Mouse (Mus musculus) ES-Bruce4 (cell line): ENCODE measurements at regions not wholly inside any gene's neighbourhood (a gene's known extent, or its start where the extent isn't known, plus 50 kb on each side); places are given as distances from the start of the nearest gene placed in this dataset.

Experiments used
- CTCF ChIP-seq: IDR thresholded peaks from one replicate; pipeline ENCODE4 v1.8.1; 2011; ENCODE audit warnings: low read depth, low read length
- EP300 ChIP-seq: IDR thresholded peaks from 2 replicates; pipeline ENCODE4 v1.6.1; 2011; ENCODE audit warnings: low read depth, low read length; ENCODE audit not compliant: insufficient read depth
- POLR2A ChIP-seq: IDR thresholded peaks from one replicate; pipeline ENCODE4 v1.8.1; 2011; ENCODE audit warnings: low read length; ENCODE audit not compliant: insufficient read depth

DNA sequence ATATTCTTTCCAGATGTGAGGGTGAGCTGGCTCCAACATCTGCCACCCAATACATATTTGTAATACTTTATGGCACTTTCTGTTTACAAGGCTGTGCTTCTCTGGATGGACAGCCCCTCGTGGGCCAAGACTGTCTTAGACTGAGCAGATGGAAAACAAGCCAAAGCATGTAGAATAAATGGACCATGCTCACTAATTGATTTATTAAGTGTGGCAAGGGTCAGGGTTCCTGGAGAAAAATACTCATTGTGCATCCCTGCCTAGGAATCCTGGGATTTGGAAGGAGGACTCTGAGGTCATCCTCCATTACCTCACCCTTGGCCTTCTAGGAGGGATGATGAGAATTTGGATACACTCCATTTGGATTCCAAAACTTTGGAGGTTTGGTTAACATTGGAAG is 219.9 kb downstream of the Insig2 start:
- TF ChIP-seq POLR2A: no peak
- no peak for TF ChIP-seq CTCF
- no peak for TF ChIP-seq EP300
